Mouse (Mus musculus): ENCODE data around the gene Gm11027.
"Not testable (repeated sequence)": the region's sequence is repeated elsewhere in the genome, so short reads cannot be mapped to it uniquely, and the experiment has no call there.

Gene Gm11027

DNA sequence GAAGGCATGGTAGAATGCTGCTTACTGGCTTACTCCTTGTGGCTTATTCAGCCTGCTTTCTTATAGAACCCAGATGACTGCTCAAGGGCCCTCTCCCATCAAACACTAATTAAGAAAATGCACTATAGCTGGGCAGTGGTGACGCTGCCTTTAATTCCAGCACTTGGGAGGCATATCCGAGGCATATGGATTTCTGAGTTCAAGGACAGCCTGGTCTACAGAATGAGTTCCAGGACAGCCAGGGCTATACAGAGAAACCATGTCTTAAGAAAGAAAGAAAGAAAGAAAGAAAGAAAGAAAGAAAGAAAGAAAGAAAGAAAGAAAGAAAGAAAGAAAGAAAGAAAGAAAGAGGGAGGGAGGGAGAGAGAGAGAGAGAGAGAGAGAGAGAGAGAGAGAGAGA lies at the start of gene Gm11027:
TSS of gene Gm11027 (plus strand) at position 301 of the 400 bp plus-strand sequence.
- DNase-seq: not testable (repeated sequence)

DNA sequence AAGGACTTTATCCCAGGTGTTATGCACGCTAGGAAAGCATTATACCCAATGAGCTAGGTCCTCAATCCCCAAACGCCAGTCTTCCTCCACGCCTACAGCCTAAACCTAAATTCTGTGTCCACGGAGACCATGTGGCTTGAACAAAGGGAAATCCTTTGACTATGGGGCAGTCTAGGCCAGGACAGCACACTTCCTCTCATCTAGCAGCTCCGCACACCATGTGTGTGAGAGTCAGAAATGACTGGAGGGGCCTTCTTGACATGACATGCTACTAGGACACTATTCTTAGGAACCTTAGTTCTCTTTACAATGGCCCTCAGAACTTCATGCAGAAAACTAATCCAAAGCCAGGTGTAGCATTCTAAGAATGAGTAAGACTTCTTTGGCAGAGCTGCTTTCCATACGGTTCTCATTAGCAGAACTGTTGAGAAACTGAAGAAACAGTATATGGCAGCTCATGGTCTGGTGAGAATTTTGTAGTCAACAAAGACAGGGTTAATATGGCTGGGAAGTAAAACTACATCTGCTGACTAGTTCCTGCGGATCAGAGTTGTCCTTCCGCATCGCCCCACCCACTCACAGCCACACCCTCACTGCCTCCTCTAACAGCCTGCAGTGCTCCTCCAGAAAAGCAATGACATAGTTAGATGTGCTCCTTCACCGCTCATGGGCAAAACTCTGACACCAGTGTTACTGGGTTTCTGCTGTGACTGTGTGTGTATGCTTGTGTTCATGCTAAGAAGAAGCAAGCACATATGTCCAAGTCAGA lies 48.7 kb upstream of the Gm11027 start:
- no peak for DNase-seq

DNA sequence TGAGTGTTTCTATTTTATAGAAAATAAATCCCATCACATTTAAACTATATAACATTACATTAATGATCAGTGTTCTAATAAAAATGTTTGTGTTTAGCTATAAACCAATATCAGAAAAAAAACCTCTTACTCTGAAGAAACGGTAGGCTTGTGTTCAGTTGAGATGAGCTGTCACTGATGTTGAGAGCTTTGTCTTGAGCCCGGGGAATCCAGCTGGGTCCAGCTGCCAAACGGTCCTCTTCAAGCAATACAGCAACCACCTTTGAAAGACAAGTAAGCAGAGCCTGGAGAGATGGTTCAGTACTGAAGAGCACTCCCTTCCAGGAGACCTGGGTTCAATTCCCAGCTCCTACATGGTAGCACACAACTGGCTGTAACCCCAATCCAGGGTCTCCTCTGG lies 45.7 kb upstream of the Gm11027 start:
- DNase-seq: peak; percentile 20

DNA sequence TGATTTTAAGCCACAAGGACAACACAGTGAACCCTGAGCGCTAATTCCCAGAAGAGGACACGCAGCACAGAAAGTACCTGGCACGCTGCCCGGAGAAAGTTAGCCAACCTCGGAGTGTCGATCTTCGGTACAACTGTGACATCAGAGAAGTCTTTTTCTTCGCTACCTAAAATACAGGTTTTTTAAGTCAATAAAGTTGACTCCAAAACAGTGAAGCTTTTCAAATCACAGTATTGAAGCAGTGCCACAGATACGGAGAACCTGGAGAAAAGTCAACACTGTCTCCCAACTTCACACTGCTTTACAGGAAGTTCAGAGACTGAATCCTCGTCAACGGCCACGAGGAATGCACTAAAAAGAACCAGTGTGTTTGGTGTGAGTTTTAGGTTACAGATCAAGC lies 43.6 kb upstream of the Gm11027 start:
- DNase-seq: peak; percentile 91

DNA sequence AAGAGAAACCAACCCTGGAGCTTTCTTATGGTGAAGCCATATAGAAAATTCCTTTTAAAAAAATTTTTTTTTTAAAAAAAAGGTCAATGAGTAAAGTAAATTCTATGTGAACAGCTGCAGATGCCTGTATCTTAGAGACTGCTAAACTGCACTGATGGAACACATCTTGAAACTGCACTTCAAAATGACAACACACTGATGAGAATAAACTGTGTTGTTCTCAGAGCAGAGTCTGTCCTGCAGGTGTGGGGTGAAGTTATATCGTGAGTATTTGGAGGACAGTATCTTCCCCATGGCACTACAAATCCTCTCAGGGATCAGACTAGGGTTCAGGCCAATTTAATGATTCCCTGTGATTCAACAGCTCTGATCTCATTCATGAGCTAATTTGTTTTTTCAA lies 43.1 kb upstream of the Gm11027 start:
- no peak for DNase-seq

DNA sequence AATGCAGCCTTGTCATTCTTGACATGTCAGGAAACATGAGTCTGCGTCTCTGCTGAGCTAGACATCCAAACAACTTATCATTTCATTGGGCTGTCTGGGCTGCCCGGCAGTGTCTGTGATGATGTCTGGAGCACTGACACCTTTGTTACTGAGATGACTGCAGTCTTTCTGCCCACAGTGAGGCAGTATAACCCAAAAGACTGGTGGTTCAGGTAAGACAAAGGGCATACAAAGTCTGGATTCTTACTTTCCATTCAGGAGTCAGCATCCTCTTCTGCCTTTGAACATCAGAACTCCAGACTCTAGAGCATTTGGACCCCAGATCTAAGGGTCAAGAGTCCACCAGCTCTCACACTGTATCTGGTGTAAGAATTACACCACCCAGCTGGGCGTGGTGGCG lies 39.8 kb upstream of the Gm11027 start:
- peak; percentile 11 for DNase-seq

DNA sequence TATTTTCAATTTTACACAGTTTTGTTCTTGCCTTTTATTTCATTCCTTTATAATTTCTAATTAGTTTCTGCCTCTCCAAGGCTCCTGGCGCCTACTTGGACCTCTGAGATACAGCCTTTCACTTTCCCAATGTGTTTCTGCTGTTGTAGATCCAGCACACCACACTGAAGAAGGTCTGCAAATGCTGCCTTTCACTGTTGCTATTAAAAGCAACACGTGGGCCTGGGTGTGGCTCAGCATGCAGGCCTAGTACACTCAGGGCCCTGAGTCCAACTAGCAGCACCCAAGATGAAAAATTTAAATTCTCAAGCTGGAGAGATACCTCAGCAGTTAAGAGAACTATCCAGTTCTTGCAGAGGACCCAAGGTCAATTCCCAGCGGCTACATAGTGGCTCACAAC lies 38.5 kb upstream of the Gm11027 start:
- no peak for DNase-seq

DNA sequence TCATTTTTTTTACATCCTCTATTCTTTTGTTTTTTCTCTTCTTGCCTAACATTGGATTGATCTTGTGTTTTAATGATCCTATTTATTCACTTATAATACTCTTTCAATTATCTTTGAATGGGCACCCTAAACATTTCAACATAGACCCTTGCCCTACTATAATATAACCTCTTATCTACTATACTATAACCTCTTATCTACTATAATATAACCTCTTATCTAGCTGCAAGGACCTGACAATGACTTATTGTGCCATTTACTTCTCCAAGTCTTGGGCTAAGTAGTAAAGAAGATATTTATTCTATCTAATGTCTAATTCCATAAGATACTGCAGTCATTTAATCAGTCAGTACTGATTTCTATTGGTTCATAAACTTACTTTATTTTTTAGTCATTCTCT lies 36.8 kb upstream of the Gm11027 start:
- no peak for DNase-seq

DNA sequence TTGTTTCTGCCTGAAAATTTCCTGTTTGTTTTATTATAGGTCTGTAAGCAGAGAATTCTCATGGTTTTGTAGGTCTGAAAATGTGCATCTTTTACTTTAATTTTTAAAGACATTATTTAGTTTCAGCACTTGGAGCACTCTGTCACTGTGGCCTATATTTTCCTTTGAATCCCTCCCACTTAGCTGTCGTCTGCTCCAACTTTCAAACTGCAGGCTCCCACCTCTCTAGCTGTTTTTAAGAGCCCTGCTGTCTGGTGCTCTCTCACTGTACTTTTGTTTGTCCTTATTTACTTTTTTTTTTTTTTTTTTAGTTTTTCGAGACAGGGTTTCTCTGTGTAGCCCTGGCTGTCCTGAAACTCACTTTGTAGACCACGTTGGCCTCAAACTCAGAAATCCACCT lies 36.4 kb upstream of the Gm11027 start:
- no peak for DNase-seq

DNA sequence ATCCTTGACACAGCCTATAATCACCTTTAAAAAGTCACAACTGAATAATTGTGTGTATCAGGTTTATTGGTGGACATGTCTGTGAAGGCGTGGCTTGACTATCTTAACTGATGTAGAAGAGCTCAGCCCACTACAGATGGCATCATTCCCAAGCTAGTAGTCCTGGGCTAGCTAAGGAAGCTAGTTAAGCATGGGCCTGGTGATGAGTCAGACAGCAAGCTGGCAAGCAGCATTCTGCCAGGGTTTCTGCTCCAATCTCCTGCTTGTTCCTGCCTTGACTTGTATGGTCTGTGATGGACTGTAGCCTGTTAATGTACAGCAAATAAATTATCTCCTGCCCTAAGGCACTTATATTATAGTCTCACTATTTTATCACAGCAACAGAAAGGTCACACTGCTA lies 30.6 kb upstream of the Gm11027 start:
- DNase-seq: no peak

DNA sequence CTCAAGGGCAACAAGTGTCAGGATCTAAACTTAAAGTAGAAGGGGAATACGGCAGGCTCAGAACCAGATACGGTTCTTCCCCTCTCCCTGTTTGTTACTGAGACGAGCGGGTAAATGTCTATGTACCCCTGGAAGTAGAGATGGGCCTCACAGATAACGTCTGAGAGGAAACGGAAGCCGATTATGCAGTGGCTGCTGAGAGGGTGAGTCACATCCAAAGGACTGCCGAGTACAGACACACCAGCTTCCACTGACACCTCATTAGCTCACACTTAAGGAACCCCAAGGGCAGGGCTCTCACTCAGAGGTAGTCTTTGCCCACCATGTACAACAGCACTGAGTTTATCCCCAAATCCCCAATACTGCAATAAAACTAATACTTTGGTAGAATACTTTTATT lies 20.5 kb upstream of the Gm11027 start:
- no peak for DNase-seq

DNA sequence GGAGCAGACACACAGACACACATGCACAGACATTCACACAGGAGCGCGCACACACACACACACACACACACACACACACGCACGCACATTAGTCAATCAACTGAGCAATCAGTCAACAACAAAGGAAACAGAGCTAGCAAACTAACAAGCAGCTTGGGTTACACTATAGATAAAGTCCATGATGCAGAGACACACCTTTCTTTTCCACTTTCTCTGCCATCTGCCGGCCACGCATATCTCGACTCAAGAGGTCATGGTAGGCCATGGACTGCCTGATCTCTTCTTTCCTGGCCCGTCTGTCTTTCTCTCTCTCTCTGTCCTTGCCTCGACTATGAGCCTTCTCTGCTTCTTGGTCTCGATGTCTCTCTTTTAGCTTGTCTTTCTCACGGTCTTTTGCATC lies 19.6 kb upstream of the Gm11027 start:
- no peak for DNase-seq

DNA sequence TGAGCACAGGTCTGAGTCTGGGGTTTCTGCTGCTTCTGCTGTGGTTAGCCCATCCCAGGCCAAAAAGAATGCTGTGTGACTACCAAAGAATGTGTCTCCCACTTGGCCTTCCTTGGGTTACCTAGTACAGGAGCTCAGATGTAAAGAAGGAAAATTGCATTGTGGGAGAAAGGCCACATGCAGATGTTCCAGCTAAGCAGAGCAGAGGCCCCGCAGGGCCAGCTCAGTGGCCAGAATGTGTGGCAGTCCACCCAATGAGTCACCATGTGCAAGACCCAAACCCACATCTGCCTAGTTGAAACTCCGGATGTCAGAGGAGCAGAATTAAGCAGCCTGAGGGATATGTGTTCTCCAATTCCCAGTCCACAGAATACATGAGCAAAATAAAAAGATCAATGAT lies 16.9 kb upstream of the Gm11027 start:
- no peak for DNase-seq

DNA sequence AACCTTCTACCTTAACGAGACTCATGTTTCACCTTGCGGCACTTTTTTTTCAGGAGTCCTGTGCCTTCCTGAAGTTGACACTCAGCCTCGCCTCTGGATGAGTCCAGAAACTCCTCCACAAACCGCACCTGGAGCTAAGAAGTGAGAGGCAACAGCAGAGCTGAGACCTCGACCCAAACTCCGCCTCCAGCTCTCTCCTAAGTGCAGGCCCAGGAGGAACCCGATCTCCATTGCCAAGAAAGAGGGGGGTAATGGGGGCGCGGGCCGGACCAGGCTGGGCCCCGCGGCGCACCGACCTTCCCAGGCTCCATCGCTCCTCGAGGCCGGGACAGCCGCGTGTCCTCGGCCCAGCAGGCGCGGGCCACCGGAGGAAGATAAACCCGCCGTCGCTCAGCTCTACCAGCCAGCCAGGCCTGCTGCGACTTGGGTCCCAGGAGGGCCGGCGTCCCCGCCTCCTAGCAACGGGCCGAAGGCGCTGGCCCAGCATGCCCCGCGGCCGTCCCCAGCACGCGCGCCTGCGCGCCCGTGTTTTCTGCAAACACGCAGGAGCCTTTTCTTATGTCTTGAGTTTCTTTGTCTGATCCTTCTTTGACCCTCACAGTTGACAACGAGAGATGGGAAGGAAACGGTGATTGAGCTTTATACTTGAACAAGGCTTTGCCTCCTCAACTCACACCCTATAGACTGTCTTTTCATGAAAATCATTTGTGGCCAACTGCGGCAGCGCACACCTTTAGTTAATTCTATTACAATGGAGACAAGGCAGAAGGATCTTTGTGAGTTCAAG lies 12.4 kb upstream of the Gm11027 start, which contains the start of gene Wdr60:
TSS of gene Wdr60 (minus strand) at position 468 of the 787 bp plus-strand sequence.
- peak; percentile 91 for DNase-seq

DNA sequence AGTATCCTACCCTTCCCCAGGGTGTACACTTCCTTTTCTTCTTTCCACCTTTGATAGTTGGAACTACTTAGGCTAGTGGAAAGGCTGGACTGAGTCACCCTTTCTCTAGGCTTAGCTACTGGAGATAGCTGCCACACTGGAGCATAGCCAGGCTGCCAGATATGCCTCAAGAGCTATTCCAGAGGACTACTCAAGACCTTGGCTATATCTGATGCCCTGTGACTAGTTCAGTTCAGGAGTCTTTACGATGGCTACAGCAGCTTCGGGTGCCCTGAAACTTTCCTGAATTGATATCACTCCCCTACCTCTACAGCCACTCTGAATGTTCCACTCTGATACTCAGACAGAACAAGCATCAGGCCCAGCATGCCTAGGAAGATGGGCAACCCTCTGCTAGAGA lies 10.4 kb upstream of the Gm11027 start:
- no peak for DNase-seq

DNA sequence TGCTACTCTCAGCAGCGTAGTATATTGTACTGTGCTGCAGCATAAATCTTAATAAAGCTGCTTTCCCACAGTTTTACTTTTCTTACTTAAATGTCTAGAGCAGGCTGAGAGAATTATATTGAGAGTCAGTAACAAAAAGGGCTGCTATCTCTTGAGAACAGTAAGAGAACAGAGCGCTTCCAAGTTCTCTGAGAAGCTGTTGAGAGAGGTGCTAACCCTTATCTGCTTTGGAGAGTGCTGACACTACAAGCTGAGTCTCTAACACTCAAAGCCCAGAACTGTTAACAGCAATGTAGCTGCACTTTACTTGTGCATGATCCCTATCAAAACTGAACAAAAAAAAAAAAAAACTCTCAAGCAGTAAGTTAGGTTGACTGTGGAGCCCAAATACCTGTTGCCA lies 9.9 kb upstream of the Gm11027 start:
- no peak for DNase-seq

DNA sequence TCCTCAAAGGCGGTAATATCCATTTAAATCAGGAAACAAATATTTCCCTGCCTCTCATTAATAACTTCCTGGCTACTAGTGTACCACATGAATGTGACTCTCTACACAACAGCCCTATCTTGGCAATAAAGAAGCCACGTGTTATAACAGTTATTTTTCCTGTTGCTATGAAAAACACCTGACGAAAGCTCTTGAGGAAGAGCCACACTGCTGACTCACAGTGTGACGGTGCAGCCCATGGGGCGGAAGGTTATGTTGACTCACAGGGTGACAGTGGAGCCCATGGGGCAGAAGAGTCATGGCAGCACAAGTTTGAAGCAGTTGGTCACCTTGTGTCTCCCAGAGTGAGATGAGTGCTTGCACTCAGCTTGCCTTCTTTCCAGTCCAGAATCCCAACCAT lies 5.7 kb upstream of the Gm11027 start:
- DNase-seq: peak; percentile 44

DNA sequence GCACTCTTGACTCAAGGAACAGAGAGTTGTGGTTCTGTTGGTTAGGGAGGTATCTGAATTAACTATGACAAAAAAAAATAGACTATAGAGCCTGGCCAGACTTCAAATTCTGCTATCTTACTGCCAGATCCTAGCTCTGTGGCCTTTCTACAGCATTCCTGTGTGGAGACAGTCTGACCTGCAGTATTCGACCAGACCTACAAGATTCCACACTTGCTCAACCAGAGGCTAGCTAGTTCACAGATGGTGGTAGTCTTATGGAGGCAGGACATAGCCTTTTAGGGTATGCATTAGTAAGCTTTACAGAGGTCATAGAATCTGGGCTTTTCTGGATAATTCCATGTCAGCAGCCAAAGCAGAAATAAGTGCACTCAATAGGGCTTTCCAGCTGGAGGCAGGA lies 4.6 kb upstream of the Gm11027 start:
- no peak for DNase-seq

DNA sequence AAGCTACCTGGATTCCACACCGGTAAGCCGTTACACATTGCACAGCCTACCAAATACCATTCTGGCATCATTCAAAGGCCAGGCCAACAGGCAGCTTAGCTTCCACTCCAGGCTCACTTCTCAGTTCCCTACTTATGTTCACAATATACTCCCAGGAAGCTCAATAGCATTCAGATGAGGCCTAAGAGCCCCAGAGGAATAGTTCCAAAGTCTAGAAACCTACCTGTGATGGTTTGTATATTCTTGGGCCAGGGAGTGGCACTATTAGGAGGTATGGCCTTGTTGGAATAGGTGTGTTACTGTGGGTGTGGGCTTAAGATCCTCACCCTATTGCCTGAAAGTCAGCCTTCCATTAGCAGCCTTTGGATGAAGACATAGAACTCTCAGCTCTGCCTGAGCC lies 4.1 kb upstream of the Gm11027 start:
- no peak for DNase-seq

DNA sequence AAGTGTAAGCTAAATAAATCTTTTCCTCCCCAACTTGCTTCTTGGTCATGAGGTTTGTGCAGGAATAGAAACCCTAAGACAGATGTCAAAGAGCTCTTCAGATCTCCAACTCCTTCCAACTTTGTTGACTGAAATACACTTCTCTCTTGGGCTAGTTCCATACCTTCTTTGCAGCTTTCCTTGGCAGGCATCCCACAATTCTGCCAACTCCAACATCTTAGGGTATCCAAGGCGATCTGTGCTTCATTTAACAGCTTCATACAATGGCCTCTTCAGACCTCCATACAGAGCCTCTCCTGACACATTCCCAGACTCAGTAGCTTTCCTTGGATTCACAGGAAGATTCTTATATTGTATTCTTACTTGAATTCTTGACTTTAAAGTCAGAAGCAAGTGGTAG lies 1.5 kb upstream of the Gm11027 start:
- DNase-seq: no peak

DNA sequence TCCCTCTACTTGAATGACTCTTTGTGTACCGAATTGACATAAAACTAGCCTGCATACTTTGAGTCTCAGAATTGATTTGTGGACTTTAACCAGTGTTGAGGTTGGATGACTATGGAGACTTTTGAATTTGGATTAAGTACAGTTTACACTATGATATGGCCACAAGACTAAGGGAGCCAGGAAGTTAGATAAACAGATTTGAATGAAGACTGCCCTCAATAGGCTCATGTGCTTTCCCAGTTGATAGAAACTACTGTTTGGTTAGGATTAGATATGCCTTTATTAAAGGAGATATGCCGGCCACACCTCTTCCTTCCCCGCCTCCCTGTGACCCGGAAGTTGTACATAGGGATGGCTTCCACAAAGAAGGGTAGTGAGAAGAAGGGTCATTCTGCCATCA lies 445 bp downstream of the Gm11027 start:
- DNase-seq: no peak

DNA sequence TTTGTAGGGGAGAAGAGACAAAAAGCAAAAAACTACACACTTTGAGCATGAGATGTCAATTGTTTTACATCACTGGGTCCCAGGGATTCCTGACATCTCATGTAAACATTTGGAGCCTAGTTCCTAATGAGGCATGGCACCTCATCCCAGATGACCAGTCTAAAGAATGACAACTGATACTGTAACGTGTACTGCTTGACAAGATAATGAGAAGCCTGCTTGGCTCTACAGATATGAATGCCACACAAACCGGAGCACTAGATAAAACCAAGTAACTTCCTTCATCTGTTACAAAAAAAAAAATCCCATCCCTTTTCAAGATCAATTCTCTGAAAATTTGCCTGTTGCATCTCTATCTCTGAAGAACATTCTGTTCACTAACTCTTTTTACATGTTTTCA lies 1.8 kb downstream of the Gm11027 start:
- no peak for DNase-seq

DNA sequence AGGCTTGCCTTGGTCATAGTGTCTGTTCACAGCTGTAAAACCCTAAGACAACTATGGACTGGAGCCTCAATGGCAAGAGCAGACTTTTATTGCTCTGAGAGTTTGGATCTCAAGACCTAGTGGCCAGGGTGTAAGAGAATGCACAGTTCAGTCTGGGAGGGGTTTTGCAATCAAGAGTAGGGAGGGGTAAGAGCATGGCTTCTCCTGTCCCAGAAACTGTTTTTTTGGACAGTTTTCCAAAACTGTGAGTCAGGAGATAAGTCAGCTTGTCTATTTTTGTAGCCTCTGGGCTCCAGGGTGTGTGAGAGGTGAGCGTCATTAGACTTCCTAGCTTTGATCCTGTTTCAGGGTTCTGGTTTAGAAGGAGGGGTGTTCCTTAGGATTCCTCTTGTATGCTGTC lies 3.4 kb downstream of the Gm11027 start:
- no peak for DNase-seq

DNA sequence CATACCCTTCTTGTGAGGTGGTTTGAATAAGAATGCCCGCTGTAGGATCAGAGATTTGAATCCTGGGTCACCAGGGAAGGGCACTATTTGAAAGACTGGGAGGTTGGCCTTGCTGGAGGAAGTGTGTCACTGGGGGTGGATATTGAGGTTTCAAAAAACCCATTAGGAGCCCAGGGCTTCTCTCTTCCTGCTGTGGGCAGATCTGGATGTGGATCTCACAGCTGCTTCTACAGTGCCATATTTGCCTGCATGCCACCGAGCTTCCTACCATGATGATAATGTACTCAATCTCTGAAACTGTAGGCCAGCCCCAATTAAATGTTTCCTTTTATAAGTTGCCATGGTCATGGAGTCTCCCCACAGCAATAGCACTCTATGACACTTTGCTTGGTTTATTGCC lies 4.0 kb downstream of the Gm11027 start:
- DNase-seq: no peak
